Mouse (Mus musculus) T-helper 1 cell (primary cell): ENCODE data around the gene Ankrd36.
"Not testable (repeated sequence)": the region's sequence is repeated elsewhere in the genome, so short reads cannot be mapped to it uniquely, and the experiment has no call there.

Source experiments
- in situ Hi-C: fragments of 300-600 bp; cut with MboI, MseI; formaldehyde crosslinking; loops from one replicate; pipeline ENCODE4 v1.15.1; 2025; ENCODE audit warnings: high pct_unique_total_duplicates

The Ankrd36 gene

DNA sequence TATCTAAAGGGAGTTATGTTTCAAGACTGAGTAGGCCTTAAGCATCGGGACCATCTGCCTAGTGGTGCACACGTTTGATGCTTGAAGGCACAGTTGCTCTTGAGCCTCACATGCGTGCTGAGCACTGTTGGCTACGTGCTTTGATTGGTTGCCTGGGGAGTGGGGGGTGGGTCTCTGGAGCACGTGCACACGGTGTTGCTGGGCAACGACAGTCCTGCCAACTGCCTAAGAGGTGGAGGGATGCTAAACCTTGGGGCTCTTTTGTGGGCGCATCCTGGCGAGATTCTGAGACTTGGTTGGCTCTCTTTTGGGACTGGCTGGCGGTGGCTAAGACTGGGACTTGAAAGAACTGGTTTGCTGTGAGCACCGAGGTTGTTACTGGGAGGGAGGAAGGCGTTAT is at the start of gene Ankrd36:
TSS of gene Ankrd36 (plus strand) at position 211 of the 400 bp plus-strand sequence.
- in situ Hi-C loops, result no loop called here

- in situ Hi-C loops, result loop anchor here (5.0 kb wide), 1 partner anchor 33 kb away; no protein-coding TSS in a partner anchor
These were observed 48.8 kb upstream of the Ankrd36 start, which contains the start of gene Xbp1 for GRCm38 (mm10) chr11:5520412-5521265. Gene Xbp1 (plus strand): TSS chr11:5520659.

GRCm38 (mm10) chr11:5521266-5521515 is 48.3 kb upstream of the Ankrd36 start:
- in situ Hi-C loops, result loop anchor here (5.0 kb wide), 1 partner anchor 34 kb away; no protein-coding TSS in a partner anchor

DNA sequence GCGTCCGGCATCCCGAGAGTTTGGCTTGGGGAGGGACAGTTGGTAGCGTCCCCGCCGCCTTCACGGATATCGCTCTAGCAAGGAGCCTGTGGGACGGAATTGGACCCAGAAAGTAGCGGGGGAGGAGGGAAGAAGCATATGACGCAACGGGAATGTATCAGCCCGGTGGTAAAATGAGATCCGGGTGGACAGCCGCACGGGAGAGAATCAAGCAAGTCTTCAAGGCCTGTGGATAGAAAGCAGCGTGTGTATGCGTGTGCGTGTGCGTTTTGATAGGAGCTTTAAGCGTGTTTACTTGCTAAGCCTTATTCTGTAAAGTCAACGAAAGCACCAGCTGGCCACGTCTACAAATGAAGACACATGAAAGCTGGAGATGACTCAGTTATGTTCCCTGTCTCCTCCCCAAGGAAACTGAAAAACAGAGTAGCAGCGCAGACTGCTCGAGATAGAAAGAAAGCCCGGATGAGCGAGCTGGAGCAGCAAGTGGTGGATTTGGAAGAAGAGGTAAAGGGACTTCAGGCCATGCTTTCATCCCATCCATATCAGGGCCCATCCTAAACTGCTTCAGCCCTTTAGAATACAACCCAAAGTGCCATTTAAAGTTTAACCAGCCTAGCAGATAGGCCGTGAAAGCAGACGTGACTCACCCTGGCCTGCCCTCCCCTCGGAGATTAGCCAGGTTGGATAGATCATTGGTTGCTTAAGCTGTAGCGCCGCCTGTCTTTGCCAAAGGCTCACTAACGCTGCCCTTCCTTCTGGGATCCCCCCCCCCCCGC is 47.8 kb upstream of the Ankrd36 start:
- in situ Hi-C loops, result loop anchor here (5.0 kb wide), 1 partner anchor 34 kb away; no protein-coding TSS in a partner anchor

GRCm38 (mm10) chr11:5522798-5523415 is 46.6 kb upstream of the Ankrd36 start:
- in situ Hi-C loops, result loop anchor here (5.0 kb wide), 1 partner anchor 36 kb away; no protein-coding TSS in a partner anchor

DNA sequence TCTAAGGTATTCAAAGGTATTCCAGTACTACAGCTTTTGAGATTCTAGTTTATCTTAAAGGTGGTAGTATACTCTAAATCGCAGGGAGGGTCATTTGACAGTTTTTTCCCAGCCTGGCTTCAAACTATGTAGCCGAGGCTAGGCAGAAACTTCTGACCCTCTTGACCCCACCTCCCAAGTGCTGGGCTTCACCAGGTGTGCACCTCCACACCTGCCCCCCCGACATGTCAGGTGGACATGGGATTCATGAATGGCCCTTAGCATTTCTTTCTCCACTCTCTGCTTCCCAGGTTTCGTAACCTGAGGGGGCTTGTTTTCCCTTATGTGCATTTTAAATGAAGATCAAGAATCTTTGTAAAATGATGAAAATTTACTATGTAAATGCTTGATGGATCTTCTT is 44.1 kb upstream of the Ankrd36 start:
- in situ Hi-C loops, result no loop called here

- in situ Hi-C loops, result no loop called here
These were observed 42.7 kb upstream of the Ankrd36 start for GRCm38 (mm10) chr11:5526573-5527439.

DNA sequence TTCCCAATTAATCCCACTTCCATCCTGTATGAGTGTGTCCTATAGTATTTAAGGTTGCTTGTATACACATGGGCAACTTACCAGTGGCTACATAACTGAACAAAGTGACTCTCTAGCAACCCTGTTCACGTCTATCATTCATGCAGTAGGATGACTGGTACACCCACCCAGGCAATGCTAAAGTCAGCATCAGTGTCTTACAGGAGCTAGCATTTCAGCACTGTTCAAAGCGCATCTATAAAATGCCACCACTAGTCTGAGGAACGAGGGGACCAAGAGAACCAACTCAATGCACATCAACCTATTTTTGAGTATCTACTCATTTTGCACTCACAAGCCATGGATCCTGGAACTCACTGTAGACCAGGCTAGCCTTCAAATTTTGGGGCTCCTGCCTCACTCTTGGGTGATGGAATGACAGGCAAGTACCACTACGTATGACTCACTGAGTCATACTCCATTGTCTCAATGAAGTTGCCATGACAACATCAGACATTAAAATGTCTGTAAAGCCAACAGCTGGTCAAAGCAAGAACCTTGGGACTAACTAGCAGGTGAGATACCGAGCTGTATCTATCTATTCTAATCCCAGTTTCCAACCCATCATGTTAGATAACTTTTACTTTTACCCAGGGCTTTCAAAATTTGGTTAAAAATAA is 41.5 kb upstream of the Ankrd36 start:
- in situ Hi-C loops, result no loop called here

DNA sequence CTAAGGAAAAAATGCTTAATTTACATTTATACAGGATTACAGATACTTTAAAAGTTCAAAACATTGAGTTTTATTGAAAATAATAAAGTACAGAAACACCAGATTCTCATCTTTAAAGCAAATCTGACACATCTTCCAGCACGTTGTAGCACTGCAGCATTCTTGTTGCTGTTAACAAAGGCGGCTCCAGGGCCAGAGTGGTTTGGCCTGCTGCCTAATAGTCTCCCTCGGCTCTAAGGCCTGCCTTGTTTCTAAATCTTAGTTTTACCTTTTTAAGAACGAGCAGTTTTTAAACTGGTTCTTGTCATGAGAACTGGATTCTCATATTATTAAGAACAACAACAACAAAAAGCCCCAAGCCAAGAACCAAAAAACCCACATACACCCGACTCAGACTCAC is 40.6 kb upstream of the Ankrd36 start:
- in situ Hi-C loops, result no loop called here

GRCm38 (mm10) chr11:5530172-5530571 is 39.3 kb upstream of the Ankrd36 start:
- in situ Hi-C loops, result no loop called here

- in situ Hi-C loops, result no loop called here
These were observed 38.8 kb upstream of the Ankrd36 start for GRCm38 (mm10) chr11:5530717-5531116.

DNA sequence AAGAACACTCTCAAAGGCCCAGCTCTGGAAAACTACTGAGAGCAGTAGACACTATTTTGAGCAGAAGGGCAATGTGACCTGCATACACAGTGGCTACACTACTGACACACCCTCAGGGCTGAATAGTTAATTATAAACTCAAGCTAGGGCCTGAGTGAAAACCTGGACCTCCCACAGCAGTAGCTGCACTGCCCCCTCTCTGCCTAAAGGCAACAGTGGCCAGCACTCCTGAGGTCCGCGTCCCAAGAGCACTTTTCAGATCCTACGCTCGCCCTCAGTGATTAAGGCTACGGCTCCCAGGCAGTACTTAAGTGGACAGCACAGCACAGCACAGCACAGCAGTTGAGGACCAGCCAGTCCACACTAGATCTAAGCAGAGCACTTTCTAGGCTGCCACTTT is 36.4 kb upstream of the Ankrd36 start:
- in situ Hi-C loops, result no loop called here

DNA sequence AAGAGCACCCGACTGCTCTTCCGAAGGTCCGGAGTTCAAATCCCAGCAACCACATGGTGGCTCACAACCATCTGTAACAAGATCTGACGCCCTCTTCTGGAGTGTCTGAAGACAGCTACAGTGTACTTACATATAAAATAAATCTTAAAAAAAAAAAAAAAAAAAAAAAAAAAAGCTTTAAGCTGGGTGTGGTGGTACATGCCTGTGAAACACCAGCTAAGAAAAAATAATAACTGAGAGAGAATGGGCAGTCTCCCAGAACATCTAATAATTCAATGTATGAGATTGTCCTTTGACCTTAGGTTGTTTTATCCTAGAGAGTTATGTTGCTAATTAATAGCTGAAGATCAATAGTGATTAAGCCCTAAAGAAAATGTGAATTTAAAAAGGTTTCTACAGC is 32.0 kb upstream of the Ankrd36 start:
- in situ Hi-C loops, result not testable (repeated sequence)

DNA sequence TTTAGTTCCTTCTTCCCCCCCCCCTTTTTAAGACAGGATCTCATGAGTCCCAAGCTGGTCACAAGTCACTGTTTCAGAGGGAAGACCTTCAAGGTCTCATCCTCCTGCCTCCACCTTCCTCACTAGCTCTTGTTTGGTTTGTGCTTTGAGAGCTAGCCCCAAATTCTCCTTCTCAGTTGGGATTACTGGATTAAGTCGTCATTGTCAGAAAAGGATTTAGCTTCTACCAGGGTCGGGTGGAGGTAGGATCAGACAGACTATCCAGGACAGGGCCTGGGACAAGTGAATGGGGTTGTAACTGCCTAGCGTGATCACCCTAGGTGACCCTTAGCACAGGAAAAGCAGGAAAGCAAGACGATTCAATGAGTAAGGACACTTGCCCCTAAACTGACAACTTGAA is 29.2 kb upstream of the Ankrd36 start:
- in situ Hi-C loops, result no loop called here

GRCm38 (mm10) chr11:5541230-5541798 is 28.2 kb upstream of the Ankrd36 start:
- in situ Hi-C loops, result no loop called here

DNA sequence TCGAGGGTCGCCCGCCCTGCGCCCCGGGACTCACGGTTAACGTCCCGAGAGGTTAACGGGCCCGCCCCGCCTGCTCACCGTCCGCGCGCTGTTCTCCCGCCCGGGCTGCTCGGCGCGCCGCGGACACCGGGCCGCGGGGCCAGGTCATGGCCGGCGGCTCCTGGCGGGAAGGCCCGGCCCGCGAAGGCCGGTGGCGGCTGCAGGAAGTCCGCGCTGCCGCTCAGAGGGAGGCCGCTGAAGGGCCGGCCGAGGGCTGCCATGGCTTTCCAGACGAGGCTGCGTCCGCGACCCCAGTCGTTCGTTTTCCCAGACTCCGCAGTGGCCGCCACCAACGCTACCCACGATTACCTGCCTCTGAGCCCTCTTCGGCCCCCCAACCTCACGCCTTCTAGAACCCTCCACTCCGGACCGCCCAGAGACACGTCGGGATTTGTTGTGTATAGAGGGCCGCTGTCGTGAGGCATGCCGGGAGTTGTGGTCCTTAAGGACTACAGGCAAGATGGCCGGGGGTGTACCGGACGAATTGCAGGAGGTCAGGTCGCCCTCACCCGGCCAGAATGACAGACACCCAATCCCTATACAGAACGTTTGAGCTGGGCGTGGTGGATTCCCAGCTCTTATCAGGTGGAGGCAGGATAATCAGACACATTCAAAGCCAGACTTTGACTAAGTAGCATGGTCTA is 27.5 kb upstream of the Ankrd36 start, which contains the start of gene Ccdc117:
TSS of gene Ccdc117 (minus strand) at position 389 of the 683 bp plus-strand sequence.
- in situ Hi-C loops, result no loop called here

GRCm38 (mm10) chr11:5542482-5543185 is 26.9 kb upstream of the Ankrd36 start:
- in situ Hi-C loops, result no loop called here

GRCm38 (mm10) chr11:5543281-5543680 is 26.2 kb upstream of the Ankrd36 start:
- in situ Hi-C loops, result no loop called here

- in situ Hi-C loops, result not testable (repeated sequence)
These were observed 24.8 kb upstream of the Ankrd36 start for GRCm38 (mm10) chr11:5544709-5545108.
